Mouse (Mus musculus) neural tube, embryonic 13.5 days (tissue): ENCODE data around the gene Phospho1. TPM values are rescaled to one million over a fixed set of nuclear protein-coding genes. Genes with fewer than 3 reads are reported as not detected.

ENCODE experiments used
- ATAC-seq: fragments of 200-750 bp; cut with Nextera tagmentation; 2 replicates; pipeline ENCODE4 v1.8.0; 2017; ENCODE audit warnings: low read depth, mild to moderate bottlenecking, moderate TSS enrichment, moderate library complexity
- H3K27ac ChIP-seq: fragments of 300-500 bp; sonication (generic); replicated peaks from 2 replicates; pipeline ENCODE4 v1.5.1; 2015; ENCODE audit warnings: moderate library complexity, mild to moderate bottlenecking, inconsistent platforms
- H3K27me3 ChIP-seq: fragments of 300-500 bp; sonication (generic); 2 replicates; pipeline ENCODE4 v1.6.1; 2015; ENCODE audit warnings: mild to moderate bottlenecking, inconsistent platforms
- H3K36me3 ChIP-seq: fragments of 300-500 bp; sonication (generic); 2 replicates; pipeline ENCODE4 v1.6.1; 2015; ENCODE audit warnings: mild to moderate bottlenecking, inconsistent platforms
- H3K4me1 ChIP-seq: fragments of 300-500 bp; sonication (generic); replicated peaks from 2 replicates; pipeline ENCODE4 v1.6.1; 2015; ENCODE audit warnings: inconsistent platforms
- H3K4me2 ChIP-seq: fragments of 300-500 bp; sonication (generic); 2 replicates; pipeline ENCODE4 v1.6.1; 2015; ENCODE audit warnings: inconsistent platforms, mild to moderate bottlenecking, moderate library complexity
- H3K4me3 ChIP-seq: fragments of 300-500 bp; sonication (generic); 2 replicates; pipeline ENCODE4 v1.5.1; 2015; ENCODE audit warnings: mild to moderate bottlenecking, inconsistent platforms
- H3K9ac ChIP-seq: fragments of 300-500 bp; sonication (generic); 2 replicates; pipeline ENCODE4 v1.6.1; 2015; ENCODE audit warnings: moderate library complexity, mild to moderate bottlenecking, inconsistent platforms
- H3K9me3 ChIP-seq: fragments of 300-500 bp; sonication (generic); 2 replicates; pipeline ENCODE4 v1.6.1; 2016; ENCODE audit warnings: inconsistent platforms
- WGBS: fragments of 180-500 bp; shearing (Covaris S2); methylation state at CpG from one replicate; pipeline ENCODE4 v1.1.7; 2015; 5-methylcytosine and 5-hydroxymethylcytosine counted together
- polyA plus RNA-seq: library from polyadenylated mRNA; unstranded; fragments of >200 nt; fragmentation: Nextera tagmentation; extraction: Ambion mirVana; gene quantifications from 2 replicates; pipeline ENCODE4 v1.2.1, GENCODE M21; 2015

Phospho1 gene
- polyA plus RNA-seq, 1 experiment from 2014 or later = not detected

DNA sequence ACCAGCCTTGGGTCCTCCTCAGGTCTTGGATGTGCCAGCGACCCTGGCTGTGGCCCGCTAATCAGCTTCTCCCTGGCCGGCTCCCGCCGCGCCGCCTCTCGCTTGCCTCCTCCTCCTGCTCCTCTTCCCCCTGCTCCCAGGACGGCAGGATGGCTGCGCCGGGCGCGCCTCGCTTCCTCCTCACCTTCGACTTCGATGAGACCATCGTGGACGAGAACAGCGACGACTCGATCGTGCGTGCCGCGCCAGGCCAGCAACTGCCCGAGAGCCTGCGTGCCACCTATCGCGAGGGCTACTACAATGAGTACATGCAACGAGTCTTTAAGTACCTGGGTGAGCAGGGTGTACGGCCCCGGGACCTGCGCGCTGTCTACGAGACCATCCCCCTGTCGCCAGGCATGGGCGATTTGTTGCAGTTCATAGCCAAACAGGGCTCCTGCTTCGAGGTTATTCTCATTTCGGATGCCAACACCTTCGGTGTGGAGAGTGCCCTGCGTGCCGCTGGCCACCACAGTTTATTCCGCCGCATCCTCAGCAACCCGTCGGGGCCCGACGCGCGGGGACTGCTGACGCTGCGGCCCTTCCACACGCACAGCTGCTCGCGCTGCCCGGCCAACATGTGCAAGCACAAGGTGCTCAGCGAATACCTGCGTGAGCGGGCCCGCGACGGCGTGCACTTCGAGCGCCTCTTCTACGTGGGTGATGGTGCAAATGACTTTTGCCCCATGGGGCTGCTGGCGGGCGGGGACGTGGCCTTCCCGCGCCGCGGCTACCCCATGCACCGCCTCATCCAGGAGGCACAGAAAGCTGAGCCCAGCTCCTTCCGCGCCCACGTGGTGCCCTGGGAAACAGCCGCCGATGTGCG, 6.3 kb downstream of the Phospho1 start:
- Histone ChIP-seq H3K27me3 (peaks cover 96% of the 10 kb centered on the region), H3K9ac (peak overlapping the region; percentile 34; the same call in 1 of the 2 replicates), H3K4me3 (peak overlapping the region; percentile 25), H3K4me2 (peak overlapping the region; percentile 51), H3K9me3 (no peaks in the 10 kb centered on the region), H3K4me1 (peaks cover 37% of the 10 kb centered on the region), H3K36me3 (no peaks in the 10 kb centered on the region), H3K27ac (no peak overlapping the region)
- 2% methylated on average over 80 of the region's 80 CpGs for WGBS
- ATAC-seq = no peak

DNA sequence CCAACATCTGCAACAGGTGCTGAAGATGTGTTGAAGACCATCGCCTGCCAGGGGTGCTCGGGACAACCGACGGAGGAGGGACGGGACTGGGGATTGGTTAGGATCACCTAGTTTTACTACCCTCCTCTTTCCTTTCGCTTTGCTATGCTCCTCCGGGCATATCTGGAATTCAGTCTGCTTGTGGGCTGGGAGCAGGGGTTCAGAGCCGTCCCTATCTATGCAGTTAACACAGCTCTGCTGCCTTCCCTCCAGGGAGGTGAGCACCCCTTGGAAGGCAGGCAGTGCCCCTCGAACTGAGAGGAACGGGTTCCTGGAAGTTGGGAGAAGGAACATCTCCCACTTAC, 6.9 kb downstream of the Phospho1 start:
- Histone ChIP-seq H3K4me3 (peak overlapping the region; percentile 25), H3K36me3 (no peaks in the 10 kb centered on the region), H3K27me3 (peaks cover 99% of the 10 kb centered on the region), H3K9ac (no peak overlapping the region), H3K9me3 (no peaks in the 10 kb centered on the region), H3K27ac (no peak overlapping the region), H3K4me1 (peaks cover 38% of the 10 kb centered on the region), H3K4me2 (peak overlapping the region; percentile 51)
- 4% methylated on average over 10 of the region's 10 CpGs for WGBS
- ATAC-seq = no peak

DNA sequence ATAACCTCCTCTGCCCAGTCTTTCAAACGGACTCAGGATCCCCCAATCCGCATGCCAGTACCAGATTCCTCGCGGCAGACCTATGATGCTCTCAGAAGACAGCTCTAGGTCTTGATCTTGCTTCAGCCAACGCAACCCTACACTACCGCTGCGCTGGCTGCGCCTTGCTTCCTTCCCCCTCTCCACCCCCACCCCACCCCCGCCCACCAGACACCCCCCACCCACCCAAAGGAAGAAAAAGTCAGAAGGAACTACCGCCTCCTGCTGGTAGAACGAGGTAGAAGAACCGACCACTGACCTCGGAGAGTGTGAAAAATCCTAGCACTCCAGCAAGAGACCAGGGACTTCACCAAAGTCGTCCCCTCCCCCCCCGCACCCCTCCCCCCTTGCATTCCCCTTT, 7.3 kb downstream of the Phospho1 start:
- Histone ChIP-seq H3K27ac (no peak overlapping the region), H3K4me2 (peak overlapping the region; percentile 51; the same call in 1 of the 2 replicates), H3K9me3 (no peaks in the 10 kb centered on the region), H3K4me1 (peaks cover 42% of the 10 kb centered on the region), H3K9ac (no peak overlapping the region), H3K27me3 (peaks cover 99% of the 10 kb centered on the region), H3K36me3 (no peaks in the 10 kb centered on the region), H3K4me3 (no peak overlapping the region)
- under 1% methylated on average over 15 of the region's 15 CpGs for WGBS
- ATAC-seq = no peak

DNA sequence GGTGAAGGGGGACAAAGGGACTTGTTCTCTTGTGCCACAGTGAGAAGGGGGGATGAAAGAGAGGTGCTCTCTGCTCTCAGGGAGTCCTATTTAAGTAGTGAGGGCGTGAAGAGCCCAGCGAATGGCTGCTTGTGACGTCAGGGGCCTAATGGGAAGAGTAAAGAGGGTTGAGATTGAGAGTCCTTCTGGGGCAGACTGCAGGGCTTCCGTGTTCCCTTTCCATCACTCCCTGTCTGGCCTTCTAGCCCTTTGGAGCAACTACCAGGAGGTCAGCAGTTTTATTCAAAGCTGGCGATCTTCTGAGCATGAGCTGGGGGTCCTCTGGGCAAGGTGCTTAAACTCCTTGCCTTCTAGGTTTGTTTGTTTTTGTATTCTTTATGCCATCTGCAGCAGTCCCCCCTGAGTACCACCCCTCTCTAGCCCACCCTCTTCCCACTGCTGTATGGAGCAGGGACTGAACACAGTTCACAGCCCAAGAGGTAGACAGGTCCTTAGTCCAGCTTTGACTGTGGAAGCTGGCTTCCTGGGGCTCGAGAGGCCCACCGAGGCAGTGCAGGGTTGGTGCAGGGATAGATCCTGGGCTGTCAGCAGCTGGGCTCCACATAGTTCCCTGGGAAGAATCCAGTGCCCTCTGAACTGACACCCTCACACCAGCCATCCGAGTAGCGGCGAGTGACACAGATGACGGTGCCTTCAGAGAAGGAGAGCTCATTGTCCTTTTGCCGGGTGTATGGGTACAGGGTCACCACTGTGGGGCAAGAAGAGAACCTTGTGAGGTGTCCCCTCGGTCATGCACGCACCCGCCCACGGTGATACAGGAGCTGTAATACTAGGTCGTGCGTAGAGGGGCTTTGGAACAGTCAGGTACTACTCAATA, 8.1 kb downstream of the Phospho1 start:
- peaks cover 49% of the 10 kb centered on the region for H3K4me1 ChIP-seq
- 34% methylated on average over 18 of the region's 18 CpGs for WGBS
- no peak overlapping the region for H3K4me3 ChIP-seq
- peaks cover 99% of the 10 kb centered on the region for H3K27me3 ChIP-seq
- H3K4me2 ChIP-seq = no peak overlapping the region
- no peak overlapping the region for H3K9ac ChIP-seq
- H3K36me3 ChIP-seq = no peaks in the 10 kb centered on the region
- ATAC-seq = no peak
- no peak overlapping the region for H3K27ac ChIP-seq
- H3K9me3 ChIP-seq = no peaks in the 10 kb centered on the region

DNA sequence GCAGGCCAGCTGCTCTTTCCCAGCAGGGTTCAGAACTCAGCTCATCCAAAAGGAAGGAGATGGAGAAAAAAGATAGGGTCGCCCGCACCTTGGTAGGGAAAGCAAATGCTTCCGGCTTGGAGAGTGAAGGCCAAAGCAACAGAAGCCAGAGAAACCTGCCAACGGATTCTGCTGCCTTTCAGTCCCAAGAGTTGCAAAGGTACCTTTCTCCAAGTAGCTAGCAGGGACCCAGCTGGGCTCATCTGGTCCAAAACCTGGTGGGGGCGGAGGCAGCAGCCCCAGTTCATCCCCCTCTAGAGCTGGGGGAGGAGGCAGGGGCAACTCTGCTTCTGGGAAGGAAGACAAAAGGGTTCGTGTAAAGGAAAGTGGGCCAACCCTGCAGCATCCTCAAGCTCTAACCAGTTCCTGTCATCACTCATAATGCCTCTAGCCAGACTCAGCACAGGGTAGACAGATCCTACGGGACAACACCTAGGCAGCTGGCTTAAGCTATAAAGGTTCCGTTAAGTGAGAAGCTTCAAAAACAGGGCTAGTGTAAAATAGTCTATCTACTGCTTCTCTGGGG, 8.8 kb downstream of the Phospho1 start:
- Histone ChIP-seq H3K4me3 (no peak overlapping the region), H3K9ac (no peak overlapping the region), H3K36me3 (no peaks in the 10 kb centered on the region), H3K4me2 (no peak overlapping the region), H3K27ac (no peak overlapping the region), H3K27me3 (peaks cover 99% of the 10 kb centered on the region), H3K4me1 (peaks cover 50% of the 10 kb centered on the region), H3K9me3 (no peaks in the 10 kb centered on the region)
- no peak for ATAC-seq
- WGBS = 30% methylated on average over 8 of the region's 8 CpGs

DNA sequence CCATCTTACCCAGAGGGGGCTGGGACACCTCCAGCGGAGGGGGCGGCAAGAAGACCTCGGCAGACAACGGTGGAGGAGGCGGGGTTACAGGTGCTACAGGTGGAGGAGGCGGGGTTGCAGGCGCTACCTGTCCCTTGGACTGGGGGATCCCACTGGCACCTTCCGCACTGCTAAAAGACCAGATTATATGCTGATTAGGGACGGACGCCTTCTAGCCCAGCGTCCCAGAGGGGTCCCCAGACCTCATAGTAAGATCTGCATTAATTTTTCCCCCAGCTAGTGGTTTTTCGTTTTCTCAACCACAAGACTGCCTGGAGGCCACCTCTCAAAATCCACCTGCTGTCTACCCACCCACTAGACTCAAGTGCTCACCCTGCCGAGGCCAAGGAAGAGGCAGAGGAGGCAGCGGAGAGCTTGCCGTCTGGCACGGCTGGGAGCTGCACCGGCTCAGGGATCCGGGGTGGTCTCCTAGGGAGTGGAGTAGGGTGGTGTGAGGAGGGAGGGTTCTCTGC, 9.4 kb downstream of the Phospho1 start:
- WGBS = 8% methylated on average over 18 of the region's 18 CpGs
- Histone ChIP-seq H3K4me1 (peaks cover 50% of the 10 kb centered on the region), H3K27me3 (peaks cover 97% of the 10 kb centered on the region), H3K4me2 (no peak overlapping the region), H3K36me3 (no peaks in the 10 kb centered on the region), H3K9ac (no peak overlapping the region), H3K9me3 (no peaks in the 10 kb centered on the region), H3K4me3 (no peak overlapping the region), H3K27ac (no peak overlapping the region)
- no peak for ATAC-seq

DNA sequence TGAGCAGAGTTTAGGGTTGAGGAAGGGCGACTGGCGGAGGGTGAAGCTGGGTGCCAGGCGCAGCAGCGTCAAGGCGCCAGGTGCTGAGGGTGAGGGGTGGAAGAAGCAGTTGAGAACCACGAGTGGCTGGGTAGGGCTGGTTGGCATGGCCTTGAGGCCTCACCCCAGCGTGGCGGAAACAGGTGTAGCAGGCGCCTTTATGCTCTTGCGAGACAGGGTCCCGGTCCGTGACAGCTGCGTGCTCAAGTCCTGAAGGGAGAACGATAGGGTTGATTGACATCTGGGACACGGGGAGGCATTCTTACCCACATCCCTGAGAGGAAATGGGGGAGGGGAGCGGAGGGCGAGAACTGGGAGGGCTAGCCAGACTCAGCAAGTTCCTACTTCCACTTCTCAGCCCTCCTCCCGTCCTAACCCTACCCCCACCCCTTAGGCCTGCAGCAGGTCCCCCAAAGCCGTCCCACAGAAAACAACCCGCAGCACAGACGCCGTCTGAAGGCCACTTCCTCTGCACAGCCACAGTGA, 9.9 kb downstream of the Phospho1 start:
- H3K9me3 ChIP-seq = no peaks in the 10 kb centered on the region
- no peak overlapping the region for H3K4me2 ChIP-seq
- WGBS = 5% methylated on average over 22 of the region's 22 CpGs
- peaks cover 92% of the 10 kb centered on the region for H3K27me3 ChIP-seq
- no peak overlapping the region for H3K4me3 ChIP-seq
- no peaks in the 10 kb centered on the region for H3K36me3 ChIP-seq
- no peak for ATAC-seq
- H3K4me1 ChIP-seq = peaks cover 50% of the 10 kb centered on the region
- H3K9ac ChIP-seq = no peak overlapping the region
- no peak overlapping the region for H3K27ac ChIP-seq

DNA sequence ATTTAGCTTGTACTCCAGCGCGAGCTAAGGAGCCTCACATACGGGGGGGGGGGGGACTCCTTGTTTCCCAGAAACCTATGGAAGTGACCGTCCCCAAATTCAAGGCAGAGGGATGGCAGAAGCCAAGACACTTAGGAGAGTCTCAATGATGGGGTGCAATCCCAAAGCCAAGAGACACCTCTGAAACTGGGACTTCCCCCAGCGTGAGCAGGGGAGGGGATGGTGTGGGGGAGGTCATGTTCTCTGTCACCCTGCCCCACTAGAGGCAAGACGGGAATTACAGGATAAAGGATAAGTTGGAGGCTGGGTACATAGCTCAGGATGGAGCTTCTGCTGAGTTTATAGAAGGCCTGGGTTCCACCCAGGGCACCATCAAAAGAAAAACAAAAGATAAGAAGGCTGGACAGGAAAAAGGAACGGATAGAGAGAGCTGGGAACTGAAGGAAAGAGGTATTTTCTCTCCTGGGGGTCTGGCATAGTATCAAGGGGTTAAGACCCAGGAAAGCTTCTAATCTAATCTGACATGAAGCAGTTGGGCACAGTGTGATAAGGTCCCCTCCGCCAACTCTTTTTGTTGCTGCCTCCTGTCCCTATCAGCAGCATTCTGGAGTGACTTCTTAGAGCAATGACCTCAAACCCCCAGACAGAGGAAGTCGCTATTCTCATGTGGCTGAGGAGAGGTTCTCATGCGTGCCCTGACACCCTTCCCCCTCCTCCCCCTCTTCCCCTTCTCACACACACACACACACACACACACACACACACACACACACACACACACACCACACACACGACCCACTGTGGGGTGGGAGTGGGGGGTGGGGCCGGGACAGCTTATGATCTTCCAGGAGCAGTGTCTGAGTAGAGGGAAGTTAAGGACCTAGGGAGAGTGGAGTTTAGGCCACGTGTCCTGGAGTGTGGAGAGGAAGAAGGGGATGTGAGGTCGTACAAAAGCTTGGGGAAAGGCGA, 10.7 kb downstream of the Phospho1 start:
- H3K9me3 ChIP-seq = no peaks in the 10 kb centered on the region
- no peaks in the 10 kb centered on the region for H3K36me3 ChIP-seq
- H3K4me3 ChIP-seq = no peak overlapping the region
- no peak overlapping the region for H3K27ac ChIP-seq
- no peak overlapping the region for H3K9ac ChIP-seq
- H3K4me2 ChIP-seq = no peak overlapping the region
- no peak for ATAC-seq
- peaks cover 89% of the 10 kb centered on the region for H3K27me3 ChIP-seq
- WGBS = 22% methylated on average over 15 of the region's 15 CpGs
- H3K4me1 ChIP-seq = peaks cover 46% of the 10 kb centered on the region

DNA sequence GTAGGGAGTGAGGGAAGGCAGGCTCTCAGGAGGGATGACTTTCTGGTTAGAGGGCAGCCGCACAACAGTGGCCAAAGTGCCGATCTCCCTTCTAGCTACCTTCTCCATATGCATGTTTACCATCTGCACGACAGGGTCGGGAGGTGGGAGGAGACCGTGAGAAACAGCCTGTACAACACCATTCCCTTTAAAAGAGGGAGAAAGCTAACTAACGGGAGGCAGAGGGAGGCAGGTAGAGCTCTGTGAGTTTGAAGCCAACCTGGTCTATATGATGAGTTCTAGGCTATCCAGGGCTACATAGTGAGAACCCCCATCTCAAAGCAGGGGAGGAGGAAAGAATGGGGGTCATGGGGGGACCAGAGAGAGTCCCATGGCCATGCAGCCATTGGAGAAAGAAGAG, 11.5 kb downstream of the Phospho1 start:
- Histone ChIP-seq H3K36me3 (no peaks in the 10 kb centered on the region), H3K9ac (no peak overlapping the region), H3K9me3 (no peaks in the 10 kb centered on the region), H3K4me3 (no peak overlapping the region), H3K27me3 (peaks cover 88% of the 10 kb centered on the region), H3K4me1 (peaks cover 38% of the 10 kb centered on the region), H3K4me2 (no peak overlapping the region), H3K27ac (no peak overlapping the region)
- 42% methylated on average over 6 of the region's 6 CpGs for WGBS
- no peak for ATAC-seq

DNA sequence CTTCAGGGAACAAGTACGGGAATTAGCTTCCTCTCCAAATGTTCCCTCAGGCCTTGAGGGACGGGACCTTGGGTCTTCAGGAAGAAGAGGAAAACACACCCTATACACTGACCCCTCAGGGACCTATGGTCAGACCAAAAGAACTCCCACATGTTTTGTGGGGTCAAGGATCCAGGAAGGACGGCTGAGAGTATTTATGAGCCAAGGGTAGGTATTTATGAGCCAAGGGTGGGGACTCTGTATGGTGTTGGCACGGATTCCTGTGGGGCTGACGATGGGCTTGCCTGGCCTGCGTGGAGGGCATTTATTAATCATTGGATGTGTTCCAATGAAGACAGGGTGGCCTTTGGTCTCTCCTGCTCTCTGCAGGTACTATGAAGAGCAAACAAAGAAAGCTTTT, 12.1 kb downstream of the Phospho1 start:
- Histone ChIP-seq H3K27me3 (peaks cover 88% of the 10 kb centered on the region), H3K4me2 (no peak overlapping the region), H3K9me3 (no peaks in the 10 kb centered on the region), H3K4me1 (peaks cover 31% of the 10 kb centered on the region), H3K9ac (no peak overlapping the region), H3K36me3 (no peaks in the 10 kb centered on the region), H3K4me3 (no peak overlapping the region), H3K27ac (no peak overlapping the region)
- WGBS = 58% methylated on average over 6 of the region's 6 CpGs
- ATAC-seq = no peak

DNA sequence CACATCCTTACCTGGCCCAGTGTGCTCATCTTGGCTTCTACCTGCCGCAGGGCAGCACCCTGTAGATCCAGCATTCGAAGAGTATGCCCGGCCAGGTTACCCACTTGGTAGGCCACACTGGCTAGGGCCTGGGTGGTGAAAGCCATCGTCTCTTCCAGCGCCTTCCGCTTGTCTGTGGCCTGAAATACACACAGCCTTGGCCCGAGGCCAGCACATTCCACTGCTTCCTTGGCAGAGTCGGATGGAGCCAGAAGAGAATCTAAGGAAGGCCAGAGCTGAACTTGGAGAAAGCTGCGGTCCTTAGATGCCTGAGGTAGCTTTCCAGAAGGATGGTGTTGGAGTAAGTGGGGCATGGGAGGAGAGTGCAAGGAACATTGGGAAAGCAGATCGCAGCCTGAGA, 12.8 kb downstream of the Phospho1 start, which contains the start of gene Gngt2:
Gngt2 (plus strand) TSS at position 158 of the 400 bp plus-strand sequence.
- Histone ChIP-seq H3K4me3 (no peak within 1 kb of the TSS), H3K27ac (no peak within 1 kb of the TSS), H3K9me3 (no peaks in the 10 kb centered on the region), H3K9ac (no peak within 1 kb of the TSS), H3K4me1 (peaks cover 32% of the 10 kb centered on the region), H3K36me3 (no peaks in the 10 kb centered on the region), H3K27me3 (peaks cover 88% of the 10 kb centered on the region), H3K4me2 (no peak within 1 kb of the TSS)
- no peak for ATAC-seq
- 77% methylated on average over 10 of the region's 10 CpGs for WGBS
